Mouse (Mus musculus) kidney, adult 18-20 months (tissue): ENCODE measurements around the gene Tnfrsf22.

Experiments used
- DNase-seq: peaks from one replicate; pipeline ENCODE4 v3.0.0; 2021

Gene Tnfrsf22

GRCm38 (mm10) chr7:143629501-143629900 lies 20.0 kb downstream of the Tnfrsf22 start:
- no peak for DNase-seq

GRCm38 (mm10) chr7:143628540-143628939 lies 20.9 kb downstream of the Tnfrsf22 start, which contains the start of gene Tnfrsf26:
Gene Tnfrsf26, minus strand, starts transcription at chr7:143628722.
- no peak for DNase-seq

DNA sequence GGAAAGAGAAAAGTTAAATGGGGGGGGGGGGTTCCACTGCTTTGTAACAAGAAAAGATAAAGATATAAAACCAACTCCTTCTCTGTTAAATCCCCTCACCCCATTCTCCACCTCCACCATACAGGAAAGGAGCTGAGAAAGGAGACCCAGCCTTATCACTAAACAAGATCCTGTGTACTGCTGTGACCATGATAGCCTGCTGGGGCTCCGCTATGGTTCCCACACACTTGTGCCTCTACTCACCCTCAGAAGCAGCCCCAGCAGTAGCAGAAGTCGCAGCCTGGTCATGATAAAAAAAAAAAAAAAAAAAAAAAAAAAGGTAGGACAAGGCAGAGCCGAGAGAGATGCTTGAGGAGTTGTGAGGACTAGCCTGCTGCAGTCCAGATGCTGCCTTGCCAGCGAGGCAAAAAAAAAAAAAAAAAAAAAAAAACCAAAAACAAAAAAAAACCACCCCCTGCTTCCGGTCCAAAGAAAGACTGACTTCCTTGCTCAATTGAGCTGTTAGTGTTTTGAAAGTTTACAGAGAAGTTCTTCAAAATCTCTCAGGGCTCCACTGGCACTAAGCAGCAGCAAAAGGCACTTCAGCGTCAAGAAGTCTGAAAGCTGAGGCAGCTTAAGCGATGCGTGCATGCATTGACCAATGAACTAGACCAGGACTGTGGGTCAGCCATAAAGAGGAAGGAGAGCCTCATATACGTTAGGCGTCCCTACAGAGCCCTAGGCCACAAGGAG lies 21.7 kb downstream of the Tnfrsf22 start:
- DNase-seq = no peak

GRCm38 (mm10) chr7:143626178-143626577 lies 23.3 kb downstream of the Tnfrsf22 start:
- no peak for DNase-seq

DNA sequence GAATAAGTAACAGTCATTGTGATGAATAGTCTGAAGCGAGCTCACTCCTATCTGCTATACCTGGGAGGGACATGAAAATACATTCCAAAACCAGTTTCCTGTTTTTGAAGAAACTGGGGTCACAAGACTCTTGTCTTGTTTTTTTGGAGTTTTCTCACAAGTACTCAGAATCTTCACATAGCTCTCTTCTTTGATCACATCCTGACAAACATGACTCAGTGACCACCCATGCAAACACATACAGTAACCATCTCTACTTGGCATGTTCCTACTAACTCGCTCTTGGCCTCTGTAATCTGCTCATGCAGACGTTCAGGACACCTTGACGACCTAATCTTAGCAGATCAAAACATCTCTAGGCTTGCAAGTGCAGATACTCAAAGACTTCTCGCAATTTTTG lies 24.3 kb downstream of the Tnfrsf22 start:
- DNase-seq = no peak

DNA sequence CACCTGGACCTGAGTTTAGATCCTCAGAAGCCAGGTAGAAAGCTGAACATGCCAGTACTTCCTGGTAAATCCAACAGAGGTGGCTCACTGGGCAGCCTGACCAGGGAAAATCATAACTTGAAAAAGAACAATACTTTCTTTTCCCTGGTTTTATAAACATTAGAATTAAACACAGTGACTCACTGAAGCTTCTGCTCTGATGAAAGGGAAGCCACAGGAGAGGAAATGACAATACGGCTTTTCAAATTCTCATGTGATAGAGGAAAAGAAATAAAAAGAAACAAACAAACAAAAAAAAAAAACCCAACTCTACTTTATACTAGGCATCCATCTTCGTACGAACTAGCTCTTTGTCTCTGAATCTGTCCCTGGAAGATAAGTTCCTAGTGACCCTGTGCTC lies 24.9 kb downstream of the Tnfrsf22 start:
- DNase-seq = no peak

DNA sequence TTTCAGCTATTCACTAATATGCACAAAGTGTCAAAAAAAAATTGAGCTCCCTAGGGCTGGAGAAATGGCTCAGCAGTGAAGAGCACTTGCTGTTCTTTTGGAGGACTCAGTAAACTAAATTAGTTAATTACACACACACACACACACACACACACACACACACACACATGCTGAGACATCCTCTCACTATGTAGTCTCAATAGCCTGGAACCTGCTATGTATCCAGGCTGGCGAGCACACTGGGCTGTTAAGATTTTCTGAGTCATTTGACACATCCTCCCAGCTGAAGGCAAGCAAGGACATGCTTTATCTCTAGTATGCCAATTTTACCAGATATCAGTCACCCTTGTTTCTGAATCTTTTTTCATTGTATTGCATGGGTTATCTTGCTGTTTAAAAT lies 28.5 kb downstream of the Tnfrsf22 start:
- DNase-seq = no peak

DNA sequence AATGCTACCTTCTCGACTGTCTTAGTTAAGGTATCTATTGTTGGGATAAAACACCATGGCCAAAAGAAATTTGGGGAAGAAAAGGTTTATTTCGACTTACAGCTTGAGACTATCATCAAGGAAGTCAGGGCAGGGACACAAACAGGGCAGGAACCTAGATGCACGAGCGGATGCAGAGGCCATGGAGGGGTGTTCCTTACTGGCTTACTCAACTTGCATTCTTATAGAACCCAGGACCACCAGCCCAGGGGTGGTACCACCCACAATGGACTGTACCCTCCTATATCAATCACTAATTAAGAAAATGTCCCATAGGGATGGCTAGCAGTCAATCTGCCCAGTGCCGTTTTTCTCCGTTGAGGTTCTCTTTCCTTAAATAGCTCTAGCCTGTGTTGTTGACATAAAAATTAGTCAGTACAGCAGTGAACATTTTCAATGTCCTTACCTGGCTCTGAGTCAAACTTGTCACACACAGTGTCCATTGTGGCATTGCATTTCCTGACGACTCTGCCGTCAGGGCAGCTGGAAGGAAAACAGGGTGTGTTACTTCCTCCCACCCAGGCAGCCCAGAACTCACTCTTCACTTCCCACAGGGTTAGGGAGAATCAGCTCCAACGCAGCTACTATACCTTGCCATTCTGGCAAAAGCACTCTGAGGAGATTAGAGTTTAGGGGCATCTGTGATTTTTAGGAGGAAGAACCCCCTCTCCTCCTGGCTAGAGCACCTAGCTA lies 34.9 kb downstream of the Tnfrsf22 start:
- peak; percentile 44 for DNase-seq

- DNase-seq = no peak
These were observed 37.2 kb downstream of the Tnfrsf22 start for GRCm38 (mm10) chr7:143612215-143612614.

DNA sequence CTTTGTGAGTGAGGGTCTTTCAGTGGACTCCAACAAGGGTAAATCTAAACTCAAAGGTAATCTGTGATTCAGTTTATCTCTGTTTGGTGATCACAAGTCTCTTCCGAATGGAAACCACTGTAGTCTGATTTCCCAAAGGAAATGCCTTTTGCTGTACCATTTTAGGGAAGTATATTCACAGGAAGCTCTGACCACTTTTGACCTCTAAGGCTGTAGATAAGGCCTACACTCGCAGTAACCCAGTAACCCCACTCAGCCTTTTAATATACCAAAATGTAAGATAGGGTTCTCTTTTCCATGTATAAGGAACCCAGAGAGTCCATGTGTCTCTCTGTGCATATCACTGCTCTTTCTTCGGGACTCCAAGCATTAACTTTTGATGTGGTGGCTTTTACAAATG lies 44.1 kb downstream of the Tnfrsf22 start:
- DNase-seq = no peak

GRCm38 (mm10) chr7:143604889-143605288 lies 44.6 kb downstream of the Tnfrsf22 start:
- DNase-seq = no peak

DNA sequence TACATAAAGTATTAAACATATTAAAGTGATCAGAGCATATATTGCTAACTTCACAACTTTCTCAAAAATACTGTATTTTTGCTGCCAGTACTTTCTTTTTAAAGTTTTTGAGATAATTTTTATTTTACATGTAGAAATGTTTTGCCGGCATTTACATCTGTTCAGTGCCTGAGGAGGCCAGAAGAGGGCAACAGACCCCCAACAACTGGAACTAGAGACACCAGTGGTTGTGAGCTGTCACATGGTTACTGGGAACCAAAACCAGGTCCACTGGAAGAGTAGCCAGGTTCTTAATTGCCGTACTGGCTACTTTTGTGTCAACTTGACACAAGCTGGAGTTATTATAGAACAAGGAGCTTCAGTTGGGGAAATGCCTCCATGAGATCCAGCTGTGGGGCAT lies 47.8 kb downstream of the Tnfrsf22 start:
- DNase-seq = no peak

DNA sequence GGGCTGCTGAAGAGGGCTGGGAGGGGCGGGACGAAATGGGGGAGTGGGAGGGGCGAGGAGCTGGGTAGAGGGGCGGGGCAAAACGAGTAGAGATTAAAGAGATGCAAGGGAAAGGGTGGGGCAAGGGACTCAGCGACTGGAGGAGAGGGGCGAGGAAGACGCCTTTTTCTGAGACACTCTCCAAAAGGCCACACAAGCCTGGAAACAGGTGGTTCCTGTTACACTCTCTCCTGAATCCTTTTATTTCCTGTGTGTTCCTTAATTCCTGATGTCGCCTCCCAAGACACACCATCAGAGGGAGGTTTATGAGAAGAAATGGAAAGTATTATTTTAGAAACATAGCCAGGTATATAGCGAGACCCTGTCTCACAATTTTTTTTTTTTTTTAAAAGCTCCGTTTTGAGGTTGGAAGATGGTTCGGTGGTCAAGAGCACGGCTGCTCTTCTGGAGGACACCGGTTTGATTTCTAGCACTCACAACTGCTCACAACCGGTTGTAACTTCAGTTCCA lies 49.2 kb downstream of the Tnfrsf22 start:
- no peak for DNase-seq

DNA sequence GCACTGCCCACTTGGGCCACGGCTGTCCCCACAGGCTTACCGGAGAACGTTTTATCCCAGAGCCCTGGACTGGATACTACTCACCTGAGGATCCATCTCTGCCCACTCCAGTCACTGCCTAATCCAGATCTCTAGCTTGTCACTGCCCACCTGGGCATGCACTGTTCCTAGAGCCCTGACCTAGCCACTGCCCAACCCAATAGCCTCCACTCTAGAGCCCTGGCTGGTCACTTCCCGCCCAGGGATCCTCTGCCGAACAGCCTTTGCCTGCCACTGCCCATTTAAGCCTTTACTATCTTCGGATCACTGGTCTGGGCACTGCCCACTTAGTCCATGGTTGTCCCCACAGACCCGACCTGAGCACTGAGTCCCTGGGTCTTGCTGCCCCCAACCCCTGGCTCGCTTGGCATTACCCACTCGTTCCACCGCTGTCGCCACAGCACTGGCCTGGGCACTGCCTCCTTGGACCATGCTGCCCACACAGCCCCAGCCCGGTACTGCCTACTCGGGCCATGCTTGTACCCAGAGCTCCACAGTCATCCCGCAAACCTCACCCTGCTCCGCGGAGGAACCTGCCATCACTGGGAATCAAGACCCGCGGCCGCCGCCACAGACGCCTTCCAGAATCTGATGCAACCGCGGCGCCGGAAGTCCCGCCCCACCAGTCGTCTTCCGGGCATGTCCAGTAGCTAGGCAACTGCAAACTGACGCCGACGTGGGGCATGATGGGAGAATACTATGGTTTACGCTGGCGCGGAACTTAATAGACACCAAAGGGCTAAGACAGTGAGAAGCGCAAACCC lies 49.8 kb downstream of the Tnfrsf22 start, which contains the start of gene Cars:
Gene Cars (minus strand): TSS at position 663 of the 803 bp plus-strand sequence.
- peak; percentile 94 for DNase-seq

DNA sequence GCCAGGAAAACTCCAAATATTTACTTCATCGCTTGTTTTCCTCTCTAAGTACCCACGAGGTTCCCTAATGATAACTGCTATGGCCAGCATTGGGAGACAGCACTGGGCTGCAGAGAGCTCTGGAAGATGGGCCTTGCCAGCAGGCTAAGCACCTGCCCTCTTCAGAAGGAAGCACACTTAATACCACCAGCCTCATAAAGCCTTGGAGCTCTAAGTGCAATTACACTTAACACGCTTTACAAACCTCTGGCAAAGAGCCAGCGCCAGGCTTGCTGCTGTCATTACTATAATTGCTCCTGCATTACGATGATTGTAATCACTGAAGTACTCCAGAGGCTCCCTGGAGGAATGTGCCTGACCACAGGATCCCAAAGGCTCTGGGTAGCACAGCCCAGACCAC lies 54.6 kb downstream of the Tnfrsf22 start:
- DNase-seq = peak; percentile 20

GRCm38 (mm10) chr7:143592255-143592654 lies 57.2 kb downstream of the Tnfrsf22 start:
- DNase-seq = no peak

DNA sequence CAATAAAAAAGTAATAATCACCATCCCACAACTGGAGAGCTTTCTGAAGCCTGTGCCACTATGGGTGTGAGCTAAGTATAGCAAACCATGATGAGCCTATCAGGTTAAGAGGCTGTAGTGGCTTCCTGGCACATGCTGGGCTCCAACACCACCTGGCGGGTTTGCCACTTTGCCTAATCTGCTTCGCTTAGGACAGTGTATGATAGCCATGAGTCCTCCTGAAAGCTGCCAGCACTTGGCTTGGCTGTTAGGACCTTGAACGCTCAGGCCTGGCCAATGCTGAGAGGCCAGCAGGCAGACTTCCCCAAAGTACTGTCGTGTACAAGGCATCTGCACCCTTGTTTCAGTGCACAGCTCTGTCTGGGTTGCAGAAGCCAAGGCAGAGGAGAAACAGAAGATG lies 61.5 kb downstream of the Tnfrsf22 start:
- no peak for DNase-seq

DNA sequence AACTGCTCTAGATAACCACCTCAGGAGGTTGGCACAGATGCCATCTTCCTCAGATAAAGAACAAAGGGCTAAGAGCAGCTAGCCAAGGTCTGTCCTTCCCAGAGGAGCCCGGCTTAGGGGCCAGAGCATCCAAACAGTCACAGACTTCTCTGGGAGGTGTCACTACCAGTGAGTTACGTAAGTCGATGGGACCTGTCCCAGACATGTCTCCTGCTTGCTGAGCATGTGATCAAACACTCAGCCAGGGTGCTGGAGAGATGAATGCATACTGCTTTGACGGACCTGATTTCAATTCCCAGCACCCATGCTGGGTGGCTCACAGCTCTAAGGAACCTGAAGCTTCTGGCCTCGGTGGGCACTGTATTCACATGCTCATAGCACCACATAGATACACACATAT lies 61.9 kb downstream of the Tnfrsf22 start:
- DNase-seq = no peak
